Mouse (Mus musculus): ENCODE results near the gene Rab35. TPM values are rescaled to one million over a fixed set of nuclear protein-coding genes. Genes with fewer than 3 reads are reported as not detected.

Rab35 gene
- polyA plus RNA-seq (2014; fragmentation: Illumina TruSeq; extraction: RNeasy Lipid Tissue Mini Kit (QIAGEN cat#74804); ENCODE audit: low read depth, low replicate concordance): 35.5 TPM

DNA sequence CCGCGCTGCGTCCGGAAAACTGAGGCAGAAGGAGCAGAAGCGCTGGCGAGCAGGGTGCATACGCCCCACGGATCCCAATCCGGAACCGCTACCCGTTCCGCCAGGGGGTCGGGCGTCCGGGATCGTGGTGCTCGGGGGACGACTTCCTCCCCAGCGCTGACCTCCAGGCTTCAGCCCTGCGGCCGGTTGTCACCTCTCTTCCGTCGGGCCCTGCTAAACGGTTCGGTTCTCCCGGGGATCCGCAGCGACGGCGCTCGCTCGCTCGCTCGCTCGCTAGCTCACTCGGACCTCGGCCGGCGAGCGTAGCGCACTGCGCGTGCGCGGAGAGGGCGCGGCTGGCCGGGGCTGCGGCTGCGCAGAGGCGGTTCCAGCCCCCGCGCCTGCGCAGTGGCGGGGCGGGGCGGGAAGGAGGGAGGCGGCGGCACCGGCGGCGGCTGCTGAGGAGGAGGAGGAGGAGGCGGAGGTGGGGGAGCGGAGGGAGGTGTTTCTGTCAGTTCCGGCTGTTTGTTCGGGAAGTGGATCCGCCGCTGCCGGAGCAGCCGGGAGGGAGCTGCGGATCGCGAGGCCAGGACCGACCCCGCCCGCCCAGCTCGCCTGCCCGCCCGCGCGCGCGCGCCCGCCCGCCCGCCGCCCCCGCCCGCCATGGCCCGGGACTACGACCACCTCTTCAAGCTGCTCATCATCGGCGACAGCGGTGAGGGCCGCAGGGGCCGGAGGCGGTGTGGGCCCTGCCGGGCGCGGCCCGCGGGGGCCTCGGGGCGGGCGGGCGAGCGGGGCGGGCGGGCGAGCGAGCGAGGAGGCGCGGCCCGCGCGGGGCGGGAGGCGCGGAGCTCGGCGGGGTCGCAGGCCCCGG is at the start of gene Rab35:
Rab35 (plus strand) TSS at position 404 of the 853 bp plus-strand sequence.

Other genes with a start within 250 kb of the Rab35 start
- 0.39 TPM for gene Msi1, start 202.3 kb upstream of the Rab35 start, polyA plus RNA-seq (2014; fragmentation: Illumina TruSeq; extraction: RNeasy Lipid Tissue Mini Kit (QIAGEN cat#74804); ENCODE audit: low read depth, low replicate concordance)
- not detected for gene Pla2g1b, start 165.6 kb upstream of the Rab35 start, polyA plus RNA-seq (2014; fragmentation: Illumina TruSeq; extraction: RNeasy Lipid Tissue Mini Kit (QIAGEN cat#74804); ENCODE audit: low read depth, low replicate concordance)
- 27.2 TPM for gene Sirt4, start 147.2 kb upstream of the Rab35 start, polyA plus RNA-seq (2014; fragmentation: Illumina TruSeq; extraction: RNeasy Lipid Tissue Mini Kit (QIAGEN cat#74804); ENCODE audit: low read depth, low replicate concordance)
- gene Pxn, start 125.2 kb upstream of the Rab35 start, polyA plus RNA-seq (2014; fragmentation: Illumina TruSeq; extraction: RNeasy Lipid Tissue Mini Kit (QIAGEN cat#74804); ENCODE audit: low read depth, low replicate concordance): 39.8 TPM
- 1,068 TPM for gene Rplp0, start 72.4 kb upstream of the Rab35 start, polyA plus RNA-seq (2014; fragmentation: Illumina TruSeq; extraction: RNeasy Lipid Tissue Mini Kit (QIAGEN cat#74804); ENCODE audit: low read depth, low replicate concordance)
- 26.4 TPM for gene Gcn1l1, start 66.7 kb upstream of the Rab35 start, polyA plus RNA-seq (2014; fragmentation: Illumina TruSeq; extraction: RNeasy Lipid Tissue Mini Kit (QIAGEN cat#74804); ENCODE audit: low read depth, low replicate concordance)
- 7.1 TPM for gene Bicdl1, start 99.7 kb downstream of the Rab35 start, polyA plus RNA-seq (2014; fragmentation: Illumina TruSeq; extraction: RNeasy Lipid Tissue Mini Kit (QIAGEN cat#74804); ENCODE audit: low read depth, low replicate concordance)
- gene Cit, start 213.4 kb downstream of the Rab35 start, polyA plus RNA-seq (2014; fragmentation: Illumina TruSeq; extraction: RNeasy Lipid Tissue Mini Kit (QIAGEN cat#74804); ENCODE audit: low read depth, low replicate concordance): 0.65 TPM

Data from heart, adult 10 weeks (tissue).